Mouse (Mus musculus) kidney, embryonic 14.5 days (tissue): ENCODE data around the gene Scube2. TPM values are rescaled to one million over a fixed set of nuclear protein-coding genes. Genes with fewer than 3 reads are reported as not detected.

Experiments used
- ATAC-seq: fragments of 200-750 bp; cut with Nextera tagmentation; 2 replicates; pipeline ENCODE4 v1.8.0; 2017; ENCODE audit warnings: moderate number of reproducible peaks, mild to moderate bottlenecking, moderate TSS enrichment, moderate library complexity; ENCODE audit not compliant: low FRiP score, low TSS enrichment
- H3K27ac ChIP-seq: fragments of 300-500 bp; sonication (generic); 2 replicates; pipeline ENCODE4 v1.5.1; 2014; ENCODE audit warnings: low read depth, mild to moderate bottlenecking, low read length, moderate library complexity, mixed read lengths
- H3K27me3 ChIP-seq: fragments of 300-500 bp; sonication (generic); 2 replicates; pipeline ENCODE4 v1.6.1; 2014; ENCODE audit warnings: mild to moderate bottlenecking, low read length; ENCODE audit not compliant: control insufficient read depth, insufficient read depth
- H3K36me3 ChIP-seq: fragments of 300-500 bp; sonication (generic); 2 replicates; pipeline ENCODE4 v1.6.1; 2014; ENCODE audit warnings: low read length, mixed read lengths; ENCODE audit not compliant: control insufficient read depth, insufficient read depth
- H3K4me1 ChIP-seq: fragments of 300-500 bp; sonication (generic); 2 replicates; pipeline ENCODE4 v1.6.1; 2014; ENCODE audit warnings: low read length, mixed read lengths; ENCODE audit not compliant: control insufficient read depth, insufficient read depth
- H3K4me2 ChIP-seq: fragments of 300-500 bp; sonication (generic); replicated peaks from 2 replicates; pipeline ENCODE4 v1.6.1; 2014; ENCODE audit warnings: low read depth, mild to moderate bottlenecking, low read length
- H3K4me3 ChIP-seq: fragments of 300-500 bp; sonication (generic); 2 replicates; pipeline ENCODE4 v1.5.1; 2014; ENCODE audit warnings: mild to moderate bottlenecking, low read length
- H3K9ac ChIP-seq: fragments of 300-500 bp; sonication (generic); 2 replicates; pipeline ENCODE4 v1.6.1; 2014; ENCODE audit warnings: low read depth, mild to moderate bottlenecking, low read length, moderate library complexity
- H3K9me3 ChIP-seq: fragments of 300-500 bp; sonication (generic); 2 replicates; pipeline ENCODE4 v1.6.1; 2016; ENCODE audit warnings: low read length; ENCODE audit not compliant: control insufficient read depth
- WGBS: fragments of 180-500 bp; shearing (Covaris S2); extraction: QIAGEN DNeasy Blood & Tissue Kit; methylation state at CpG from one replicate; pipeline ENCODE4 v1.1.7; 2014; 5-methylcytosine and 5-hydroxymethylcytosine counted together
- polyA plus RNA-seq: library from polyadenylated mRNA; unstranded; fragments of >200 nt; fragmentation: Nextera tagmentation; extraction: Ambion mirVana; gene quantifications from 2 replicates; pipeline ENCODE4 v1.2.1, GENCODE M21; 2014

The Scube2 gene
- polyA plus RNA-seq, 1 experiment from 2014 or later: 0.77 TPM

DNA sequence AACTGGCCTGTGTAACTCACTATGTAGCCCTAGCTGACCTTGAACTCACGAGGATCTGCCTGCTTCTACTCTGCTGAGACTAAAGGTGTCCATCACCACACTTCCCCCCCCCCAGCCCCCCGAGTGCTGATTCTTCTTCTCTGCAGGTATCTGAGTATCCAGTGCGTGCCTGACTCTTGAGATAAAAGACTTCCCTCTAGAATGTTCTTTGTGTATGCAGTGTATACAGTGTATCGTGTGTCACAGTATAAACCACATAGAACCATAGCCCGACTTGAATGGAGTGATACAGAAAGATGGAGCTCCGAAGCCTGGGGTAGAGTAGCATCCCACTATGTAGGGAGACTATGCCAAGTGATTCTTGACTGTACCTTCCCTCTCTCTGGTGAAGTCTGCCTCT is 21.4 kb downstream of the Scube2 start:
- WGBS: 83% methylated on average over 6 of the region's 6 CpGs
- no peak for ATAC-seq
- H3K9ac ChIP-seq: no peak overlapping the region
- no peak overlapping the region for H3K27ac ChIP-seq
- no peaks in the 10 kb centered on the region for H3K4me1 ChIP-seq
- no peaks in the 10 kb centered on the region for H3K9me3 ChIP-seq
- no peaks in the 10 kb centered on the region; the same call in 1 of the 2 replicates for H3K27me3 ChIP-seq
- no peak overlapping the region for H3K4me3 ChIP-seq
- H3K4me2 ChIP-seq: no peak overlapping the region
- no peaks in the 10 kb centered on the region for H3K36me3 ChIP-seq

- Histone ChIP-seq H3K4me3 (no peak overlapping the region), H3K9me3 (no peaks in the 10 kb centered on the region), H3K4me1 (no peaks in the 10 kb centered on the region), H3K27me3 (no peaks in the 10 kb centered on the region), H3K4me2 (no peak overlapping the region), H3K9ac (no peak overlapping the region), H3K36me3 (no peaks in the 10 kb centered on the region), H3K27ac (no peak overlapping the region)
- WGBS: 91% methylated on average over 13 of the region's 13 CpGs
- no peak for ATAC-seq
Observed at GRCm38 (mm10) chr7:109841618-109842418, 23.7 kb downstream of the Scube2 start.

DNA sequence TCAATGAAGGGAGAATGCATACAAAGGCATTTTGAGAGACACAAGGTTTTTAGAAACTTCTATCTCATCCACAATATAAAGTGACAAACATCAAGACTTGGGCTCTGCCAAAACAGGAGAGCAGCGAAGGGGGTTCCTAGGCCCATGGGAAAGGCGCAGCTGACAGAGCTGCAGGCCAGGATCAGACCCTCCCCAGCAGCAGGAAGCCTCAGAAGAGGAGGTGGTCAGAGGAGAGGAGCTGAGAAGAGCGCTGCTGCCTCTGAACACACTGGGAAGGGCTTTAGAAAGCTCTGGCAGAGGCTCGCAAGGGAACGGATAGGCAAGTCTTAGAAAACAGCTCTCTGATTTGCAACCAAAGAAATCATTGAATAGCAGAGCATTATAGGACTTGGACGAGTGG is 24.4 kb downstream of the Scube2 start:
- ATAC-seq: no peak
- Histone ChIP-seq H3K4me2 (no peak overlapping the region), H3K27ac (no peak overlapping the region), H3K36me3 (no peaks in the 10 kb centered on the region), H3K27me3 (no peaks in the 10 kb centered on the region), H3K4me3 (no peak overlapping the region), H3K9me3 (no peaks in the 10 kb centered on the region), H3K9ac (no peak overlapping the region), H3K4me1 (no peaks in the 10 kb centered on the region)
- whole genome bisulfite sequencing: 81% methylated on average over 6 of the region's 6 CpGs

- Histone ChIP-seq H3K9me3 (no peaks in the 10 kb centered on the region), H3K27me3 (no peaks in the 10 kb centered on the region), H3K27ac (no peak overlapping the region), H3K36me3 (no peaks in the 10 kb centered on the region), H3K4me1 (no peaks in the 10 kb centered on the region), H3K9ac (no peak overlapping the region), H3K4me3 (no peak overlapping the region), H3K4me2 (no peak overlapping the region)
- WGBS: 84% methylated on average over 3 of the region's 3 CpGs
- no peak for ATAC-seq
Observed at GRCm38 (mm10) chr7:109838613-109839012, 26.9 kb downstream of the Scube2 start.

DNA sequence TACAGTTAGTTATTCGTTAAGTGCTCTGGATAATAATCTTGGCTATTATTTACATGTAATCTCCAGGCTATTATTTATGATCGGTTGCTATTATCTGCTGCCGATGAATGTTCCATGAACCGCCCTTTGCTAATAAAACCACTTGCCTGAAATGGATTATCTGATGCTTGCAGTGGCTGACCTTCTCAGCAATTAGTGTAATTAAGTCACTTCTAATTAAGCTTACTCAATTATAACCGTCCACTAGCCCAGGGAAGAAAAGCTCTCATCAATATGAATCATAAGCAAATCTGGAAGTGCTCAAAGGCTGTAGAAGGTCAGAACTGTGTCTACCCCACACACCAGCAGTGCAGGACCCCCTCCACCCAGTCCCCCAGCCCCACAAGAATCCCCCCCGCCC is 27.8 kb downstream of the Scube2 start:
- Histone ChIP-seq H3K27ac (no peak overlapping the region), H3K4me2 (no peak overlapping the region), H3K27me3 (no peaks in the 10 kb centered on the region), H3K36me3 (no peaks in the 10 kb centered on the region), H3K4me1 (no peaks in the 10 kb centered on the region), H3K9ac (no peak overlapping the region), H3K4me3 (no peak overlapping the region), H3K9me3 (no peaks in the 10 kb centered on the region)
- ATAC-seq: no peak
- 73% methylated on average over 6 of the region's 6 CpGs for WGBS

DNA sequence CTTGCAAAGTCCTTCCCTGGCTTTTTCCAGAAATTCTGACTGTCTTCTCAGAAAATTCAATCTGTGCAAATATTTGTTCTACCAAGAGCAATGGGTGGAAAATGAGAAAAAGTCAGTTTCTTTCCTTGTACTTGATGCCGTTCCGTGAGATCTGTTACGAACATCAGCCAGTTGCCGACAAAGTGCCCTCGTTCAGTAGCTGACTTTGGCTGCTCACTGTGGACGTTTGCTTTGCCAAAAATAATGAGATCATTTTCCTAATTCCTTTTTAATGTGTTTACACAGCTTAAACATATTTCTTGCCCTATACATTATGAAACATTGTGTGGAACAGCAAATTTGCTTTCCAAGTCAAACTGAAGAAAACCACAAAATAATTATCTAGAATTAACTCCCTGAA is 30.6 kb downstream of the Scube2 start:
- no peak for ATAC-seq
- no peaks in the 10 kb centered on the region for H3K9me3 ChIP-seq
- no peaks in the 10 kb centered on the region for H3K36me3 ChIP-seq
- H3K9ac ChIP-seq: no peak overlapping the region
- no peaks in the 10 kb centered on the region for H3K4me1 ChIP-seq
- H3K27me3 ChIP-seq: no peaks in the 10 kb centered on the region
- H3K27ac ChIP-seq: no peak overlapping the region
- 75% methylated on average over 6 of the region's 6 CpGs for WGBS
- H3K4me2 ChIP-seq: no peak overlapping the region
- H3K4me3 ChIP-seq: no peak overlapping the region

DNA sequence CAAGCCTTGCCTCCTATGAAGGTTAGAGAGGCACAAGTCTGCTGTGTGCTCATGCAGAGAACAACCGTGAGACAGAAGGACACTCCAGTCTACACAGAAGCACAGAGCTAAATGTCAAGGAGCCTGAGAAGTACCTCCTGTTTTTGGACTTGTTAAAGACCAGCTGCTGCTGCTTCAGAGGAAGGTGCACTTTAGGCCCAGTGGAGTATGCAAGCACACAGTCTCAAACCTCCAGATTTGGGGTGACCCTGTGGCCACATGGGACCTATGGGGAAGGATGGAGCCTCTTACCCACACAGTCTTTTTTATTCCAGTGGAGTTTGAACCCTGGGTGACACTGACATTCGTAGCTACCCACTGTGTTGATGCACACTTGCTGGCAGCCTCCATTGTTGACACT is 34.1 kb downstream of the Scube2 start:
- no peaks in the 10 kb centered on the region for H3K27me3 ChIP-seq
- H3K4me3 ChIP-seq: no peak overlapping the region
- 49% methylated on average over 2 of the region's 2 CpGs for WGBS
- H3K9ac ChIP-seq: no peak overlapping the region
- H3K4me1 ChIP-seq: no peaks in the 10 kb centered on the region
- H3K27ac ChIP-seq: no peak overlapping the region
- H3K4me2 ChIP-seq: no peak overlapping the region
- no peaks in the 10 kb centered on the region for H3K9me3 ChIP-seq
- ATAC-seq: no peak
- no peaks in the 10 kb centered on the region for H3K36me3 ChIP-seq

- ATAC-seq: no peak
- Histone ChIP-seq H3K9ac (no peak overlapping the region), H3K27ac (no peak overlapping the region), H3K27me3 (no peaks in the 10 kb centered on the region), H3K4me1 (no peaks in the 10 kb centered on the region), H3K36me3 (no peaks in the 10 kb centered on the region), H3K9me3 (no peaks in the 10 kb centered on the region), H3K4me3 (no peak overlapping the region), H3K4me2 (no peak overlapping the region)
- 72% methylated on average over 8 of the region's 8 CpGs for WGBS
Observed at GRCm38 (mm10) chr7:109826911-109827310, 38.6 kb downstream of the Scube2 start.

- Histone ChIP-seq H3K36me3 (no peaks in the 10 kb centered on the region), H3K27ac (no peak overlapping the region), H3K4me3 (no peak overlapping the region), H3K27me3 (no peaks in the 10 kb centered on the region), H3K4me2 (no peak overlapping the region), H3K9ac (no peak overlapping the region), H3K4me1 (no peaks in the 10 kb centered on the region), H3K9me3 (no peaks in the 10 kb centered on the region)
- WGBS: 72% methylated on average over 14 of the region's 14 CpGs
- ATAC-seq: no peak
Observed at GRCm38 (mm10) chr7:109825293-109825692, 40.2 kb downstream of the Scube2 start.
